Mouse (Mus musculus) cerebellum, adult 9-11 months (tissue): Measurements from ENCODE around the gene Cadm2.
A peak's percentile ranks its signal among the peaks of the same experiment; 100 is the strongest.

Source experiments
- DNase-seq: peaks from one replicate; pipeline ENCODE4 v3.0.0; 2022

The Cadm2 gene

DNA sequence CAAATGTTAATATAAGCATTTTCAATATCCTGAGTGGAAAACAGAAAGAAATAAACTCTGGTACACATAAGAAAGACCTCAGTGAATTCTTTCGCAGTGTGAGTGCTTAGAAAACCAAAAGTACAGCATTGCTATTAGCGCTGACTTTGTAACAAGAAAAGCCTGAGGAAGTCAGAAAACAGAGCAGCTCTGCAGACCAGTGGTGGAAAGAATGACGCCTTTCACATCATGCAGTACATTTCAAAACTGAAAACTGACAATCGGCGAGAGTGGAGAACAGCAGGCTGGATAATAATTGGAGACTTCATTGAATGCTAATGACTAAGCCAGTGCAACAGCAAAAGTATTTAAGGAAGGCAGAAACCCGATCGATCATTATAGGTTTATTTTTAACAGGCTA, 138.2 kb downstream of the Cadm2 start:
- DNase-seq, result no peak

DNA sequence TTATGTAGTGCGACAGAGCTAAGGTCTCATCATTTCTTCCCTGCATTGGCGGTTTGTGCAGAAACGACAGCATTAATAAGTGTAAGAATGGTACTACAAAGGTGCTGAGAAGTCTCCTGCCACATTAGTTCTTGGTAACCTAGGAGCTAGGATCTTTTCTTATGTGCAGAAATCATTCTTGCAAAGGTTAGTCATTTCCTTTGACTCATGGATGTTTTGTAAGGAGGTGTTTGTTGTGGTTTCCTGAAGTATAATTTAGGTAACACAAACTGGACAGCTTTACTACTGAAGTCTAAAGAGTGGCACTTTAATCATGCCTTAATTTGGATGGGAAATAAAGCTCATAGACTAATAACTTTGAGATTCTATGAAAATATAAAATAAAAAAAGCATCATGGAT, 153.7 kb downstream of the Cadm2 start:
- no peak for DNase-seq

DNA sequence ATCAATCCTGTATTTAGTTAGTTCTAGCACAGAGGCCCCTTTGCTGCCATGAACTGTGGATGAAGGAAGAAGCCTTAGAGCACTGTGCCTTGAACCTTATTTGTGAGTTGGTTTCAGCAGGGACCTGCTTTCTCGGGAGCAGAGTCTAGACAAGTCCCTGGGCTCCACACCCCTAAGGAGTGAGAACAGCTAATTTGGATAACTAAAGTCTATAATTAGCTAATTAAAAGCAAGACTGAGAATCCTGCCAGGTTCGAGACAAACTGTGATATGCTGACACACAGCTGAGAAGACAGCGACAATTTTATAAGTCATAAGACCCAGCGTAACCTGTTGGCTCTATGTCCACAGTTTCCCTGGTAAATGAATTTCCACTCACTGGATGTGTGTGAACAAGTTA, 184.4 kb downstream of the Cadm2 start:
- DNase-seq, result no peak

DNA sequence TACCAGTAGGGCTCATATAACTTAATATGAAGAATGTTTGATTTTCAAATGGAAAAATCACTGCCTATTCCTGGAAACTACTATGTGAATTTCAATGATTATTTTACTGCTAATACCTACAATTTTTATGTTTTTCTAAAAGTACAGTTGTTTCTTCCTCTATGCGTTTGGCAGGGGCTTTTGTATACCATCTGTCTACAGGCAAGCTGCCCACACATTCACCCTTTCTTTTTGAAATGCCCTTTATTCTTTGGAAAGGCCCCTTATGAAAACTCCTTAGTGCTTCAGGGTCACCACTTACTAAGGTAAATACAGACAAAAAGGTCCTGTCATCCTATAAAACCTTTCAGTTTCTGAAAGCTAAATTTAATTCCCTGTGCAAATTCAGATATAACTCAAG, 195.3 kb downstream of the Cadm2 start:
- peak; percentile 35 for DNase-seq

DNA sequence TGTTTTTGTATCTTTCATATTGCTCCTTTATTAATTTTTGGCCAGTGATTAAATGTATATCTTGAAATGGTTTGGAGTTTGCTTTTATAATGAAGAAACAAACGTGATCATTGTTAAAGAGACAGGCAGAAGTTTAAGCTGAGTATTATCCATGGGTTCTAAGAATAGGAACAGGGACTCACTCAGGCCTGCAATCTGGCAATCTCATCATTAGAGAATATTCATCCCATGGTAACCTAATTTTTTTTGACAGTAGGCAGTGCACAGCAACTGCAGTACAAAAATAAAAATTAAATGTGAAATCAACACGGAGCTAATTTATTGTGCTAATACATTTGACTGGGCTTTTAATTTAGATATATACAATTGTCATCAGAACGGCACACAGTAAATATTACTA, 209.8 kb downstream of the Cadm2 start:
- DNase-seq, result peak; percentile 61

DNA sequence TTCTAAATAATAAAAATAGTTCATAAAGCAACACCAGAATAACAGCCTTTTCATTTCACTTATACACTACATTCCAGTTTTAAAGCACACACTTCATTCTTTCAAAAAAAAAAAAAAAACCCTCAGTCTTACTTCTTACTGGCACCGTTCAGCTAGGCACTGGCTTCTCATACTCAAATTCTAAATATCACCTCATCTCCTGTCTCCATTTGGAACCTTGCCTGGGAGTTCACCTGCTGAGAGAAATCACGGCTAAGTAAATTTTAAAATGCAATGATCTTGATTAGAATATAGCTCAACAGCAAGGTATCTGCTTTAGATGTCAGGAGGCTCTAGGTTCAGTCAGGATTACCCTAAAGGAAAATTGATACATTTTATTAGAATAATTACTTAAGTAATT, 210.2 kb downstream of the Cadm2 start:
- DNase-seq, result peak; percentile 82

DNA sequence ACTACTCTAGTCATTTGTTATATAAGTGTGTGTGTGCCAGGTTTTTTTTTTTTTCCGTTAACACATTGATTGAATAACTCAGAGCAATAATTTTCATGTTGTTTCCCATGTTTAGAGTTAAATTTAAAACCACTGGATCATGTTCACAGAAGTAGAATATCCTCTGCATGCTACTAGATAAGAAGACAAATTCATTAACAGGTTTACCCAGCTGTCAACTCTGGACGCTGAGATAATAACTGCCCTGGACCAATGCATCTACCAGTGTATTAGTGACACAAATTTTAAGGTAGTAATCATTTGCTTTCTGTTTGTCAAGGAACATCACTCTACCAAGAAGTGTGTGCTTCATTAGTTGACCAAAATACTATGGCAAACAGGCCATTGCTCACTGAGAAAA, 253.0 kb downstream of the Cadm2 start:
- no peak for DNase-seq

DNA sequence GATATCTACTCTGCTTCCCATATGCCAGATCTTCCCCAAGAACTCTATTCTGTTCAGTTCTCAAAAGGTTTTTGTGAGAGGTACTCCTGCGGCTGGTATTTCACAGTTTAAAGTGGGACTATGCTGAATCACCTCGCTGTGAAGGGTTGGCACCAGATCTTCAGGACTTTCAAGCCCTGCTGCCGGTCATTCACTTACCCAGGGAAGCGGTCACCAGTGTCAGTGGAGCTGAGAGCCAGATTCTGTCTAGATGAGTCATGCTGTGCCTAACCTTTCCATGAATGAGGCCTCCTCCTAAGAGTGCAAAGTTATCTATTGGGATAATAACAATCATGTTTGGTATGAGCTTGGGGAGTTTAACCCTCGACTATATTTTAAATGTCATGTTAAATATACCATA, 272.7 kb downstream of the Cadm2 start:
- peak; percentile 43 for DNase-seq

DNA sequence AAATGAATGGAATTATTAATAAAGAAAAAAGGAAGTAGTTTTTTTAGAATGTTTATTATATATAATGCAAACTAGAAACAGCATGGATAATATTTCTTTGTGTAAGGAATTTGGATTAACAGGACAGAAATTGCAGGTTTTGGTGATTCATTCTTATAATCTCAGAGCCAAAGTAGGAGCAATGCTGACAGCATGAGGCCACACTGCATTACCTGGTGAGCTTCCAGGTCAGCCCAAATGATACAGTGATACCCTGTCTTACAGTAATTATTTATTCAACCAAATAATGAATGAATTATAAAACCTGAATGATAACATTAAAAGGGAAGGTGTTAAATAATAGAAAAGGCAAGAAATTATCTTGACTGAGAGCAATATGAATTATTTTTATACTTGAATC, 273.1 kb downstream of the Cadm2 start:
- no peak for DNase-seq

DNA sequence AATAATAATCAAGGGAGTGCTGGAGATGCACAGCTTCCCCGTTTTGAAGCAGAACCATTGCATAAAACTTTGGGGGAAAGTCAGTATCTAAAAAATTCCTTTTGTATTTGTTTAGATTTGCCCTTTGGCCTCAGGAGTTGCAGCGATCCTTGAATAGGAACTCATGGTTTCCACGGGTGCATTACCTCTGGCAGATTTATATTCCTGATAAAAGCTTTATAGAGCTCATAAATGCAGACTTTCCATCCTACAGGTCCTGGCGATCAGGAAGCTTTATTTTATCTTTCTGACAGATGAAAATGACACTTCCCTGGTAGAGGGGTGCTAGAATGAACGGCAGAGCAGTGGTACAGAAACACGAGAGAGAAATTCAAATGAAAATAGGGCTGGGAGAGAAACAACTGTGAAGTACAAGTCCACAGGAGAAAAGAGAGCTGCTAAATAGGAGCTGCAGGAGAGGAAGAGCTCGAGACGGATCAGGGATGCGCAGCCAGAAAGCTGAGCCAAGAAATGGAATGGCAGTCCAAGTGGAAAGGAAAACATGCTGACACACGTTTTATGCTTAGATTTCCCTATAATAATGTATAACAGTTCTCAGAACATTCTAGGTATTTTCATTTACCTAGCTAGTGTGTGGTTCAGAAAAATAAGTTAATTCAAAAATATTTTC, 274.0 kb downstream of the Cadm2 start:
- peak; percentile 51 for DNase-seq

DNA sequence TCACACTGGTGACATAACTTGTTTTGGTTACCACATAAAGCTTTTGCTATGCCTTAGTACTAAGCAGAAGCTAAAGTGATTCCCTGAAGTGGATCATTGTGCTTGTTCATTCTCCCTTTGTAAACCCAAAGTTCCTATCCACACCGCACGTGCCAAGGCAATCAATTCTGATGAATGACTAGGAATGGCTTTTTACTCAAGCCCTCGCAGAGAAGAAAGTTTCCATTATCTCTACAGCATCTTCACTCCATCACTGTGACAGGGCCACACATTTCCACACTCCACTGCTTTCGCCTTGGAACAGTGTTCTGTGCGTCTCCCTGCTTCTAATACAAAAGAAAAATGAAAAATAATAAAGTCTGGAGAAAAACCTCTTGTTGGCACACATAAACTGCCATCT, 276.5 kb downstream of the Cadm2 start:
- DNase-seq, result no peak

DNA sequence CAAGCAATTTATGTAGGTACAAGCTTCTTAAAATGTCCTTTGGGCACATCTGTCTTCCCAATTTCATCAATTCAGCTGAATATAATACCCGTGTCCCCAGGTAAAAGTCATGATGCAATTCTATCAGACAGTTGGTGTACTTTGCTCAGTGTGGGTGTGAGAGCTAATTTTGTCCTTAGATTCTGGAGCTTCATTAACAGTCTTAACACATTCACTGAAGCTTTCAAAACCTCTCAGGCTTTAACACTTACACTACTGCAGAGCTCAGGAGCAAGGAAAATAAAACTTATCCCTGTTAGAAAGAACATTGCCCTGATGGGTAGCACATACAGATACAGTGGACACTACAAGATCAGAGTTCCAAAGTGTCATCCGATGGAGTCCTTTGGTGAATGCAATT, 309.7 kb downstream of the Cadm2 start:
- no peak for DNase-seq

DNA sequence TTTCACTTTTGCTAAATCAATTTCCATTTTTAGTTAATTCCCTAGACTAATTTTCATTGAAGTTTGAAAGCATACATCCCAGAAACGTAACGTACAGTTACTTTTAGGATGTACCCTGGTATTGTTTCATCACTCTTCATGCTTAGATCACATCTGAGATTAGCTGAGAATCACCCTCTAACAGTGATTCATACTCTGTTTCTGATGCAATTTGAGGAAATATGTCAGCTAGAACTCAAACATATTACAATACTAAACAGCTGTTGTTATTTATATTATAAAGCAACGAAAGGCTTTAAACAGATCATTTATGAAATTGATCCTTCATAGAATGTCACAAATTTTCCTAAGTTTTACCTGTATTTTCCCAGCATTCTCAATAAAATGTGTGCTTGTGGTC, 336.0 kb downstream of the Cadm2 start:
- DNase-seq, result no peak

DNA sequence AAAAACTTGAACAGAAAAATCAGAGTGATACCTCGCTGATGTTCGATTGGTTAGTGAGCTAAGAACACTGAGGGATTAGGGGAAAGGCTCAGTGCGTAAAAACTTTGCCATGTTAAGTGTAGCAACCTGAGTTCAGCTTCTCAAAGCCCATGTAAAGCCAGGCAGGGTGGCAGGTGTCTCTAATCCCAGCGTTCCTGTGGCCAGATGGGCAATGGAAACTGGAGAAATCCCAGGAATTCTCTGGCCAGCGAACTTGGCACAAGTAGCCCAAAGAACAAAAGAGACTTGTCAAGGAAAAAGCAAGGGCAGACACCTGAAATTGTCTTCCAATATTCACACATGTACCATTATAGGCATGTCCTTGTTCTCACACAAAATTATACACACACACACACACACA, 377.1 kb downstream of the Cadm2 start:
- DNase-seq, result peak; percentile 78

DNA sequence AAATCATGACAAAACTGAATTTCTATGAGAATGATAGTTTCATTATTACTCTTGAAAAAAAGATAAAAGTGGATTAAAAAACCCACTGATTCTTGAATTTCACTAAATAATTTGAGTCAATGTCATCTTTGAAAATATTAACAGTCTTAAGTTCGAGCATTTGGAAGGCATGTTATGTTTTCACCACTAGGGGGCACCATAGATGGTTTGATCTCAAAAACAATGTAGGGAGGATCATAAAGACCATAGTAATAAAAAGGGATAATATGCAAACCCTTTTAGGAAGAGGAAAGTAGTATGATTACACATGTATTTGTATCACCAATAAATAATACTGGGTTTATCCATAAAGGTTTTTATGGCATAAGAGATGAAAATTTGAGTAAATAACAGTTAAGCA, 385.8 kb downstream of the Cadm2 start:
- no peak for DNase-seq

DNA sequence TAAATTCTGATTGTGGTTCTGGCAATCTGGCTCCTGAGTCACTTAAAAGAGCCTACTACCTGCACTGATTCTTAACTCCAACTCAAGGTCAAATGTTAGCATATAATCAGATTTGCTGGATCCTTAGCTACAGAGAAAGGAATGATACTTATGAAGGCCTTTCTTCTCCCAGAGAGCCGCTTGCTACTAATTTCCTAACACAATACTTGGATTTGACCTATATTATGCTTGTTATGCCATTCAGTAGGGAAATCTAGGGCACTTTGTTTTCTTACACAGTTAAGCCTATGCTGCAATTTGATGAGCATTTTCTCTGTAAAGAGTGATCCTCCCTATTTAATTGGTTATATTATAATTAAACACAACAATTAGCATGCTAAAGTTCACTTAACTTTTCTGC, 394.0 kb downstream of the Cadm2 start:
- DNase-seq, result no peak

DNA sequence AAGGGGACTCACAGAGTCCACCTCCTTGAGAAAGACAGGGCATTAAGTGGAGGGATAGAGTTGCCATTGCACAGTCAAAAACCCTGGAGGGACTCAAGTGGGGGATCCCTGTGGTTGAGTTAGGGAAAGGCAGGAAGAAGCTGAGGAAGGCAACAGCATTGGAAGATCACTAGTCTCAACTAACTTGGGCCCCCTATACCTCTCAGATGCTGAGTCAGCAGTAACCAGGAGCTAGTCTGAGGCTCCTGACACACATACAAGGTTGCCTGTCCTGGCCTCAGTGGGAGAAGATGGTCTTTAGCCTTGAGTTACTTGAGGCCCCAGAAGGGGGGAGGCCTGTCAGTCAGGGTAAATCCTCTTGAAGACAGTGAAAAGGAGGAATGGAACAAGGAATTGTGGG, 417.4 kb downstream of the Cadm2 start:
- no peak for DNase-seq

DNA sequence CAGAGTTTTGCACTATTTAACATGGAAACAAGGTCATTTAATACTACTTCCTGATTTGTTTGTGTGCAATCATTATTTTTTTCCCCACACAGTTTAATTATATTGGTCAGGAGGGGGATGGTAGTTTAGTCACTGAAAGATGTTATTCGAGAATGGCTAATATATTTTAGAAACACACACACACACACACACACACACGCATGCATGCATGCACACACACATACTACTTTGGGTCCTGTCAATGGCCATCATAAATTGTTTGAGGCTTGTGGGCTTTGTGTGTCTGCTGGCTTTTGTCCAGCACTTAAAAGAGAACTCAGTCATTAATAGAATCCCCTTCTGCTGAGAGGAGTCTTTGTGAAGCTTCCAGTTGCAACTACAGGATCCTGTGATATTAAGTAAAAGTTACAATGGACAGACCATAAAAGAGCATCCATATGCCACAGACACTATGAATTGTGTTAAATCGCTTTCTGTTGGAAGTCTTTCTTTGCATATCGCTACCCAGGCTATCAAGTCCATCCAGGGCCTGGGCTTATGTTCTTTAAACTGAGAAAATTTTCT, 427.8 kb downstream of the Cadm2 start:
- no peak for DNase-seq

DNA sequence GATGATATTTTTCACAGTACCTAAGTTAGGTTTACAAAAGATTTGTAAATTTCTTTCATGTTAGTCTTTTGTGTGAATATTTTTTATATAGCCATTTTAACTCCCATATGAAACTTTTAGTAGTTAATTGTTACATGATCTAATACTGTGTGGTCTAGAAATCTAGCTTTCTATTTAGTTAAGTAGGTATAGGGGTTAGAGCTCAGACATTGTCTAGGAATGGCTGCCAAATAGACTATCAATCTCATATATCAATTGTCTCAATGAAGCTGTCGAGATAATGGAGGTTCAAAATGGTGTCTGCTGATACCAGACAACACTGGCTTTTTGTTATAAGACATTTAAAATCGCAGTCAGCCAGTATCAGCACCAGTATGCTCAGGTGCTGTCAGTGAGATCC, 428.3 kb downstream of the Cadm2 start:
- no peak for DNase-seq

DNA sequence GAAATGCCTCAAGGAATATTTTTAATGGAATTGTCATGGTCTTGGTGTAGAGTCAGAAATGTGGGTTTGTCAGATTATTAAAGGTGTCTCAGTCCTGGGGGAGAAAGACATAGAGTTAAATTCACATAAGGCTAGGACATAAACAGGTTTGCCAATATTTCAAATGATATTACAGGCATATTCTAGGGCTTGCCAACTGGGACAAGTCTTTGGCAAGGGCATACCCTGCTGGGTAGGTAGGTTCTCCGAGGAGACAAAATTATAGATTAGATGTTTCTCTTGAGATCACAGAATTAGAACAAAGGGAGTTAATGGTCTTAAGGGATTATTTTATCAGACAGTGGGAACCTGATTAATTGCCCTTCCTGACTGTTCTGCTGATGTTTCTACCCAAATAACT, 434.4 kb downstream of the Cadm2 start:
- peak; percentile 53 for DNase-seq

DNA sequence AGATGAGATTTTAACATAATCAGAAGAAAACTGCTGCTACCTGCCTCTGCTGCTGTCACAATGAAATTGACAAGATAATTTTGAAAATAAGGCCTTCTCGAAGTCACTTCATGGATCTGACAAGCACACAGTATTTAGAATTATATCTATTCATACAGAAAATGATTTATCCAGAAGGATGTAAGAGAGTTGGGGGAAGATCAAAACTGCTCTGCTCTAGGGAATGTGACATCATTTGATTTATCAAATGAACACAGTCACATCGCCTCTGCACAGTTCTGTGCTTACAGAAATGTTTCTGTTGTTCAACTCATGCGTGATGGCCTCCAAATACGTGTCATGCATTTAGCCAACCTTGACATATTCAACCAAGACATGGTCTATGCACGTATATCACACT, 437.8 kb downstream of the Cadm2 start:
- no peak for DNase-seq

DNA sequence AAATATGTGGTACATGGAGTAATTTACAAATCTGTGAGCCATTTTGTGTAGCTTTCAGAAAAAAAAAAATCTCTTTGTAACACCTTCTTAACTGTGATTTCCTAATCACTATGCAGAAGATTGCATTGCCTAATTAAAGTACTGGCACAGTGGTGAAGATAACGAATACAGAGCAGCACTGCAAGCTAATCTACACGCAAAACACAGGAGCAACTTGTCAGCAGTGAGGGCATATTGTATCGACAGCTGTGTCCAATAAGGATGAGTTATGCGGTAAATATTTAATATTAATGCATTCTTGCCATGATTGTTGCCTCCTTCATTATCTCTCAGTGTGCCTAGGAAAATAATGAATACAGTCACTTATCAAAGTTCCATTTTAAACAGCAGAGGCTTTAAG, 445.3 kb downstream of the Cadm2 start:
- DNase-seq, result no peak

DNA sequence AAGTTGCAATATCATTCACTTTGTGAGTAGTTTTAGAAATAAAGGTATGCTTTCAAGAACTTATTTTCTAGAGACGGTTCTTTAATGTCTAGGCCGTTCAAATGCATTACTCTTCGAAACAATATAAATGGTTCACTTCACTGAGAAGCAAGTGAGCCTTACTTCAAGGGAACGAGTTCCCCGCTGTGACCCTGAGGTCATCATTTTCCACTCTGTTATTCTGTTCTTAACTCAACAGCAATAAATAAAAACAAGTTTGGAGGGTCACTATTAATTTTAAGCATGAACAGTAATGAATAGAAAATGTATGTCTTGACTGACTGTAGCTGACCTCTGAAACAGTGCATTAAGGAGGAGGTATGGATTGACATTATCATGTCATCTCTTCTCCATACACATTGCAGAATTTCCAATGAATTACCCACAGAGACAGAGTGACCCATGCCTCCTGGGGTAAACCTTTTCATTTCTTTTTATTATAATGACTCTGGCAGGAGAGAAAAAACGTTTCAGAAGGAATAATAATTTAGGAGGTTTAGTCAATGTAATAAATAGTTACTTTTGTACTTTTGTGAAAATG, 458.4 kb downstream of the Cadm2 start:
- DNase-seq, result no peak

DNA sequence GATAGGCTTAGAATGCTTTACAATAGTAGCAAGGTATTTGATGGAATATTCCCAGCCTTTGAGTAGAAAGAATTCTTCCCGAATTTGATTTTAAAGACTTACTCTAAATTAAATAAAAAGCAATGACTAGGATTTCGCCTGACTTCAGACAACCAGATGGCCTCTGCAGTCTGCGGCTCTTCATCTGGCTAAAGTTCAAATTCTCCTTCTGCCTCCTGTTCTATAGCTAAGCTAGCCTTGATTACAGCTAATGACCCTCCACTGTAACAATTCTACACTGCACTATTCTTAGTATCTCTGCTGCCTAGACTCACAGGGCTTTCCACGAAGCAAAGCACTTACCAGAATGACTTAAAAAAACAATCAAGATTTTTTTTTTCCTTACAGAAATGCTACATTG, 495.9 kb downstream of the Cadm2 start:
- DNase-seq, result peak; percentile 87

DNA sequence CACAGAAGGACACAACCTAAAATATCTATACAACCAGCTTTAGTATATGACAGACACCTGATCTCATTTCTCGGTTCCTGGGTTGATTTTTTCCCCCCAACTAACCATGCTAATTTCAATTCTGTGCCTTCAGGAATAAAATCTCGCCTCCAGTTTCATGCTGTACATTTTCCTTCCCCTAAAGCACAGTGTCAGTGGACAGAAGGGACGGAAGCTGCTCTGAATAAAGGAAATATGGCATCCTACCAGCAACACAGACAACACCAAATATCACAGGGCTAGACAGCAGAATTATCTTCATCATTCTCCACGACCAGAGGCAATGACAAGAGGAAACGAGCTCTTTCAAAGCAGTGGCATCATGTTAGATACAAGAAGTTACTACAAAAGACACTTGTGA, 498.2 kb downstream of the Cadm2 start:
- peak; percentile 51 for DNase-seq
